Mouse (Mus musculus): ENCODE results near the gene Tmem144.

DNA sequence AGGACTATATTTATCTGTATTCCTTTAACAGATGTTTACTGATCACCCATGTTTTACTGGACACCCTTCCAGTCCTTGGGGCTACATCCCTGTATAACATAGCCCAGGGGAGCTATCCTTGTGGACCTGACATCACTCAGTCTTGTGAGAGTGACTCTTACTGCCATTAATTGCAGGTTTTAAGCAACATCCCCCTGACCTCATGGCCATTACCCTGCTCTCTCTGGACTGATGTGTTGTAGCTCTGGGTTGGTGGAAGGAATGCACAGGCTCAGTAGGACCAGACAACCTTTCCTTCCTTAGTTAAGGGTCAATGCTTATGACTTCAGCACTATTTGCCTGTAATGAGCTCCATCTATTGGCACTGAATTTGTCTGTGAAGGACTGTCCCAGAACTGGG lies 45.9 kb upstream of the Tmem144 start:
- no peak for TF ChIP-seq CTCF (conservative IDR thresholded peaks at IDR 0.05; ENCODE audit: low read length)
- TF ChIP-seq NANOG (IDR thresholded peaks at IDR 0.05; ENCODE audit: borderline replicate concordance, low read length), result no peak
- TF ChIP-seq POU5F1 (IDR thresholded peaks at IDR 0.05; ENCODE audit: borderline replicate concordance, low read length), result no peak
